Mouse (Mus musculus) midbrain, embryonic 14.5 days (tissue): ENCODE measurements around the gene Fzd5. TPM values are rescaled to one million over a fixed set of nuclear protein-coding genes. Genes with fewer than 3 reads are reported as not detected.

Experiments
- ATAC-seq: fragments of 200-750 bp; cut with Nextera tagmentation; 2 replicates; pipeline ENCODE4 v1.8.0; 2017; ENCODE audit warnings: moderate number of reproducible peaks, moderate library complexity; ENCODE audit not compliant: low FRiP score, low TSS enrichment
- DNase-seq: peaks from one replicate; pipeline ENCODE4 v3.0.0-alpha.2; 2015
- H3K27ac ChIP-seq: fragments of 300-500 bp; sonication (generic); replicated peaks from 2 replicates; pipeline ENCODE4 v1.5.1; 2014; ENCODE audit warnings: mild to moderate bottlenecking, low read depth, low read length, moderate library complexity
- H3K27me3 ChIP-seq: fragments of 300-500 bp; sonication (generic); 2 replicates; pipeline ENCODE4 v1.6.1; 2014; ENCODE audit warnings: low read length, control low read depth, mixed read lengths; ENCODE audit not compliant: control insufficient read depth, insufficient read depth
- H3K36me3 ChIP-seq: fragments of 300-500 bp; sonication (generic); 2 replicates; pipeline ENCODE4 v1.6.1; 2014; ENCODE audit warnings: low read length, control low read depth; ENCODE audit not compliant: control insufficient read depth, insufficient read depth
- H3K4me1 ChIP-seq: fragments of 300-500 bp; sonication (generic); 2 replicates; pipeline ENCODE4 v1.6.1; 2014; ENCODE audit warnings: mild to moderate bottlenecking, antibody characterized with exemption, low read length, control low read depth; ENCODE audit not compliant: control insufficient read depth, insufficient read depth
- H3K4me2 ChIP-seq: fragments of 300-500 bp; sonication (generic); 2 replicates; pipeline ENCODE4 v1.6.1; 2014; ENCODE audit warnings: mild to moderate bottlenecking, low read length, moderate library complexity
- H3K4me3 ChIP-seq: fragments of 300-500 bp; sonication (generic); replicated peaks from 2 replicates; pipeline ENCODE4 v1.5.1; 2014; ENCODE audit warnings: low read depth, low read length
- H3K9ac ChIP-seq: fragments of 300-500 bp; sonication (generic); replicated peaks from 2 replicates; pipeline ENCODE4 v1.6.1; 2014; ENCODE audit warnings: mild to moderate bottlenecking, low read length, moderate library complexity
- H3K9me3 ChIP-seq: fragments of 300-500 bp; sonication (generic); 2 replicates; pipeline ENCODE4 v1.6.1; 2016; ENCODE audit warnings: low read length, control low read depth, mixed read lengths; ENCODE audit not compliant: control insufficient read depth
- WGBS: fragments of 180-500 bp; shearing (Covaris S2); extraction: QIAGEN DNeasy Blood & Tissue Kit; methylation state at CpG from one replicate; pipeline ENCODE4 v1.1.7; 2014; 5-methylcytosine and 5-hydroxymethylcytosine counted together
- polyA plus RNA-seq: library from polyadenylated mRNA; unstranded; fragments of >200 nt; fragmentation: Nextera tagmentation; extraction: Ambion mirVana; gene quantifications from 2 replicates; pipeline ENCODE4 v1.2.1, GENCODE M21; 2014

Gene Fzd5
- polyA plus RNA-seq, 1 experiment from 2014 or later = 0.16 TPM

DNA sequence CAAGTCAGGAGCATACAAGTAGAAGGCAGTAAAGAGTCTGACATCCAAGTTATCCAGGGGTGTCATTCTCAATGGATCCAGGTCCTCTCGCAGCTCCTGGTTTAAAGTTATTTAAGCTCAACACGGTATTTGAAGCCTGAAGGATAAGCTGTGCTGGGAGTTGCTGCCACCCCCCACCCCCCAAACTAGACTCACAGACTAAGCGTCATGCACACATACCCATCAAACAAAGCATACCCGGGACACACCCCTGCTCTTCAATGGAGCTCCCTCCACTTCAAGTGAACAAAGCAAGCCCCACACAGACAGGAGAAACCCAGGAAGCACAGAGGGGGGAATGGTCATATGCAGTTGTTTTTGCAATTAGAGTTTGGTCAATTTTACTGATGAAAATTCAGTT lies 7.5 kb downstream of the Fzd5 start:
- no peak overlapping the region for H3K27ac ChIP-seq
- ATAC-seq = no peak
- H3K36me3 ChIP-seq = peaks cover 3% of the 10 kb centered on the region; the same call in 1 of the 2 replicates
- H3K4me1 ChIP-seq = peaks cover 6% of the 10 kb centered on the region
- H3K4me2 ChIP-seq = no peak overlapping the region
- H3K9ac ChIP-seq = no peak overlapping the region
- 59% methylated on average over 4 of the region's 4 CpGs for WGBS
- peaks cover 23% of the 10 kb centered on the region for H3K27me3 ChIP-seq
- no peak for DNase-seq
- no peaks in the 10 kb centered on the region for H3K9me3 ChIP-seq
- no peak overlapping the region for H3K4me3 ChIP-seq

DNA sequence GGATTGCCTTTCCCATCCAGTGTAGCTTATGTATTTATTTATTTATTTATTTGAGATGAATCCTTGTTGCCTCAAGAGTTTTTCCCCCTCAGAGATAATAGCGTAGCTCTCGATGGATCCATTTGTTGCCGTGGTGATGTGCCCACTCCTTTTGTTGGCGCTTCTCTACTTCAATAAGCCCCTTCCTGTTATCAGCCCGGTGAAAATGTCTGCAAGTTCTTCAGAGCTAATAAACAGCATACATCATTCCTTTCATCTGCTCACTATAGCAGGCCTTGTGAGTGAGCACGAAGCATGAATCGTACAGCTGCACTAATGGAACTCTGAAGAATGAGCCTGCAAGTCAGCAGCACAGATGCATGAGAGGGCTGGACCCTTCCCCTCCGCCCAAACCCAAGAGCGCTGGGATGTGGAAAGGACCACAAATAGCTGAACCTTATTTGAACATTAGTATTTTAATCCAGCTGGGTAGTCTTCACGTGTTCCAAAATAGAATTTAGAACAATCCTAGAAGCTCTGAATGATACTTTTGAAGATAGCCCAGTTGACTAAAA lies 16.4 kb downstream of the Fzd5 start:
- Histone ChIP-seq H3K4me3 (no peak overlapping the region), H3K9me3 (no peaks in the 10 kb centered on the region), H3K4me2 (no peak overlapping the region), H3K27ac (no peak overlapping the region), H3K27me3 (no peaks in the 10 kb centered on the region), H3K4me1 (no peaks in the 10 kb centered on the region), H3K9ac (no peak overlapping the region), H3K36me3 (peaks cover 39% of the 10 kb centered on the region)
- DNase-seq (peak; percentile 30), ATAC-seq (no peak)
- 61% methylated on average over 10 of the region's 10 CpGs for WGBS

DNA sequence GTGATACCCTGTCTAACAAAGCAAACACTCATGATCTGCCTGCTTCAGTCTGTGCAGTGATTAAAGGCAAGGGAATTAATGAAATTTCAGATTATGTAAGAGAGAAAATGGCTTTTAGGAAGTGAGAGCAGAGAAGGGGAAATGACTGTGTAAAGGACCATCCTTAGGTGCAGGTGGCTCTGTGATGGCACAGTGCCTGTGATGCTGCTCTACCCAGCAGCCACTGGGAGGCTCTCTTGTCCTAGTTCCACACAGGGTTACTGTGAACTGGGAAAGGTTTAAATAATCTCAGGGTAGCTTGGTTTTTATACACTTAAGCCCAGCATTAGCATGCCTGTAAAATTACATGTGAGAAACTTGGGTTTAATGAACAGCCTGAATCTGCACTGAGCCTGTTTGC lies 20.0 kb downstream of the Fzd5 start:
- DNase-seq (peak; percentile 74), ATAC-seq (no peak; the same call in 1 of the 2 replicates)
- Histone ChIP-seq H3K4me2 (no peak overlapping the region), H3K36me3 (peaks cover 43% of the 10 kb centered on the region), H3K27ac (no peak overlapping the region), H3K4me3 (no peak overlapping the region), H3K9me3 (no peaks in the 10 kb centered on the region), H3K27me3 (no peaks in the 10 kb centered on the region), H3K9ac (no peak overlapping the region), H3K4me1 (no peaks in the 10 kb centered on the region)

DNA sequence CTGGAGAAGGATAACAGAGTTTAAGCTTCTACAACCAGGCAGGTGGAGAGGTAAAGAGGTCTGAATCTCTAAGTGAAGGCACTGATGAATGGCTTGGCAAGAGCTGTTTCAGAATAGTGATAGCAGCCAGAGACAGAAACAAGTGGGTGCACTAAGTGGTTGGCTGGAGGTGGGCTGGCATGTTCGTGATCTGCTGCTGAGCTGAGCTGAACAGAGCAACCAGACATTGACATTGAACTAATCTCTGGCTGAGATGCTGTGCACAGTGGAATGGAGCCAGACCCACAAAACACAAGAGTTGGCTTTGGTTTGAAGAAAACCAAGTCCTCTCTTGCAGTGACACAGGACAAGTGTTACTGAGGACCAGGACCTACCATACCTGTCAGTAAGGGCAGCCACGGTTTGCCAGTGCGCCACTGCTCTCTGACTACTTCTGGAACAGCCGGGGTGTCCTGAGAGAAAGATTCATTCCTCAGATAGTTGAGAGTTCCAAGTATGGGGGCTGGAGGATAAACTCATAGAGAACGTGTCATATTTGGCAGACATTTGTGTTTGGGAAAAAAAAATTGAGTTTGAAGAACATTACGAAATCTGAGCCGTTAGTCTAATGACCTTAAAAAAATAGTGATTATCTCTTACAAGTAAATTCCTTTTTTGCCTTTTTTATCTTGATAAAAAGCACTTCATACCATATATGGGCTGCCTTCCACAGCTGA lies 20.8 kb downstream of the Fzd5 start:
- no peak overlapping the region for H3K27ac ChIP-seq
- H3K4me1 ChIP-seq = no peaks in the 10 kb centered on the region
- DNase-seq (no peak), ATAC-seq (no peak)
- 92% methylated on average over 7 of the region's 7 CpGs for WGBS
- H3K4me3 ChIP-seq = no peak overlapping the region
- H3K9ac ChIP-seq = no peak overlapping the region
- peaks cover 37% of the 10 kb centered on the region for H3K36me3 ChIP-seq
- no peaks in the 10 kb centered on the region for H3K9me3 ChIP-seq
- H3K27me3 ChIP-seq = no peaks in the 10 kb centered on the region
- no peak overlapping the region for H3K4me2 ChIP-seq

DNA sequence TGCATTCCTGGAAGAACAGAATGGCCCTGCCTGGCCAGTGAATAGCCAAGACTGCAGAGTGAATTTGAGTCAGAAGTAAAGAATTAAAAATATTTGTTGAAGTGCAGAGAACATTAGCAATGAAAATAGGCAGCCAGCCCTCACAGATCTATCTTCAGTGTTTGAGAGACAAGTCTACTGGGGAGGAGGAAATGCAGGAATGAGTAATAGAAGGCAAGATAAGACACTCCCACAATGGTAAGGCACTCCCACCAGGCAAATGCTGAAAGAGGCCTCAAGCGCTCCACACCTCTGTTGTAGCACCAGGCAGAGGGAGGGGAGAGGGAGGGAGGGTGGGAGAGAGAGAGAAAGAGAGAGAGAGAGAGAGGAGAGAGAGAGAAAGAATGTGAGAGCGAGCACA lies 22.1 kb downstream of the Fzd5 start:
- H3K4me1 ChIP-seq = no peaks in the 10 kb centered on the region
- no peaks in the 10 kb centered on the region for H3K27me3 ChIP-seq
- H3K9ac ChIP-seq = no peak overlapping the region
- H3K36me3 ChIP-seq = peaks cover 30% of the 10 kb centered on the region
- H3K4me3 ChIP-seq = no peak overlapping the region
- WGBS = 79% methylated on average over 2 of the region's 2 CpGs
- H3K4me2 ChIP-seq = no peak overlapping the region
- H3K27ac ChIP-seq = no peak overlapping the region
- DNase-seq = no peak
- no peak for ATAC-seq
- no peaks in the 10 kb centered on the region for H3K9me3 ChIP-seq

DNA sequence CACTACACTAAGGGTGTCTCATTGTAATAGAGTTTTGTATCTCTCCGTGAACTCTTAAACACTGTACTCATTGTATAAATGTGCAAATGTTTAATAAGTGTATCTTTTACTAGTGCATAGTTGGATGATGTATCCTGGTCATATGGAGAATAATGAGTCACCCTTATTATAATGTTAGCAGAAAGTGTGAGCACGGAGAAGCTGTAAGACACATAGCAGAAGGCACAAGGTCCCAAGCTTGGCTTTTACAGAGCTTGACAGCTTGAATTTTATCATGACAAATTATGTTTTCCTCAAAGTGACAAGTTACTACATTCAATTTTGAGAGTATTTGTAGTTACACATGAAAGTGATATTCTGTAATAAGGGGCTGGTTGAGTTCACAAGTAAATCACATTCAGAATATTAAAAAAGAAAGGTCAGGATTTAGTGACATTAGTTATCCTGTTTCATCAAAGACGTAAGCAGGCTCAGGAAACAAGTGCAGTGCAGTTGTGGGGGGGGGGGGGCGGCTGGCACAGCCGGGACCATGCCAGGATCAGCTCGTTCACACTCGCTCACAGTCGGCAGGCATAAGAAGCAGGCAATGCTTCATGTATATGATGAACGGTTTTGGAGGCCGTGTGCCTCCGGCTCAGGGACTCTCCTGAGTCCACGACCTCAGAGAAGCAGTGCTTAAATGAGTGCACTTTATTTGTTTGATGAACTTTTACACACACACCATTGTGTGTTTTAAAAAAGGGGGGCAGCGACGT lies 25.4 kb downstream of the Fzd5 start:
- H3K36me3 ChIP-seq = peaks cover 28% of the 10 kb centered on the region
- no peak overlapping the region for H3K9ac ChIP-seq
- no peaks in the 10 kb centered on the region for H3K9me3 ChIP-seq
- H3K27me3 ChIP-seq = no peaks in the 10 kb centered on the region
- no peaks in the 10 kb centered on the region for H3K4me1 ChIP-seq
- H3K4me3 ChIP-seq = no peak overlapping the region
- ATAC-seq = no peak
- WGBS = 86% methylated on average over 14 of the region's 14 CpGs
- no peak overlapping the region for H3K4me2 ChIP-seq
- no peak overlapping the region for H3K27ac ChIP-seq
- no peak for DNase-seq

DNA sequence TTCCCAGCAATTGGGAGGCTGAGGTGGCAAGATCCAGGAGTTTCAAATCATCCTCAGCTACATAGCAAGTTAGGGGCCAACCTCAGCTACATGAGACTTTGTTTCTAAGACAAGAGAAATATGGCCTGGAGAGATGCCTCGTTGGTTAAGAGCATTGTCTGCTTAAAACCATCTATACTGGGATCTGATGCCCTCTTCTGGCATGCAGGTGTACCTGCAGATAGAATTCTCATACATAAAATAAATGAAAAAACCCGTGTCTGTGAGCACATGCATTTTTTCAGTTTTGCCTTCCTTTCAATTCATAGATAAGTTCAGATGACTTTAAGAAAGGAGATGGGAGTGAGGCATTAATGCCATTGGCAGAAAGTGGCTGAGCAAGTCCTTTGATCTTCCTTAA lies 27.7 kb downstream of the Fzd5 start:
- peak; percentile 61 for DNase-seq
- Histone ChIP-seq H3K9me3 (no peaks in the 10 kb centered on the region), H3K9ac (no peak overlapping the region), H3K36me3 (peaks cover 15% of the 10 kb centered on the region), H3K27ac (no peak overlapping the region), H3K4me3 (no peak overlapping the region), H3K4me1 (no peaks in the 10 kb centered on the region), H3K27me3 (no peaks in the 10 kb centered on the region), H3K4me2 (no peak overlapping the region)
- ATAC-seq = no peak
- WGBS = 26% methylated on average over 2 of the region's 2 CpGs

DNA sequence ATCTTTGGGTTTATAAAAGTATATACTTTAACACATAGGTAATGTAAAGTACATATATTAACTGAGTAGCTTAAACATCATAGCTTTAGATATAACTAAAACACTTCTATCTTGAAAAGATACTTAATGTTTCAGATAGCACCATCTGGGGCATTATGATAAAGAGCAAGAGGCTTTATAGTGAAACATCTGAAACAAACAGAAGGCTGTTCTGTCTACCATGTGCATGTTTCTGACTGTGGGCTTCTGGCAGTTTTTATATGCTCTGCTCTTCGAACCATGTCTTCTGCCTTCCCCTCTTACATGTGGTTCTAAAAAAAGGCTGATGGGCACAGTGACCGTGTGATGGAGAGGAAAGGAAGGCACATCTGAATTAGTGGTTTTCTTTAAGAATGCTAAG lies 30.9 kb downstream of the Fzd5 start:
- Histone ChIP-seq H3K27ac (no peak overlapping the region), H3K9me3 (no peaks in the 10 kb centered on the region), H3K4me1 (no peaks in the 10 kb centered on the region), H3K9ac (no peak overlapping the region), H3K27me3 (no peaks in the 10 kb centered on the region), H3K36me3 (peaks cover 18% of the 10 kb centered on the region), H3K4me3 (no peak overlapping the region), H3K4me2 (no peak overlapping the region)
- ATAC-seq (no peak), DNase-seq (no peak)
- WGBS = 98% methylated on average over 2 of the region's 2 CpGs

DNA sequence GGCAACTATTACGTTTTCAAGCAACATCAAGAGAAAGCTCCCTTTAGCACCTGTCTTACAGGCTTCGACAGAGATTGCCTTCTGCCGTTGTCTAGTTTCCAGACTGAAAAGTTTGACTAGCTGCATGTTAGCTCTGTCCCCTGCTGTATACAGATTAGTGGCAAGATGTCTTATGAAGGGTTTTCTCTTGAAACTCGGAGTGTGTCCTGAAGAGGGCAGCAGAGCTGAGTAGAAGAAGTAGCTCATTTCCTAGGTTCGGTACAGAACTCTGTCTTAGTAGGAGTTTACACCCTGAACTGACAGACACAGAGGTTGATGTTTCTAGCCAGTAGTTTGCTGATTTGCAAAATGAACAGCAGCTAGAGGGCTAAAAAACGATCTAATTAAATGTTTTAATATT lies 32.3 kb downstream of the Fzd5 start:
- Histone ChIP-seq H3K36me3 (peaks cover 18% of the 10 kb centered on the region), H3K9ac (no peak overlapping the region), H3K4me1 (no peaks in the 10 kb centered on the region), H3K4me2 (no peak overlapping the region), H3K27ac (no peak overlapping the region), H3K27me3 (no peaks in the 10 kb centered on the region), H3K4me3 (no peak overlapping the region), H3K9me3 (no peaks in the 10 kb centered on the region)
- 51% methylated on average over 6 of the region's 6 CpGs for WGBS
- DNase-seq (peak; percentile 83), ATAC-seq (no peak)
